Comparison of ENCODE assay signal across 8 mouse cellular contexts in genomic region chr2:170193850-170194249, GRCm38 (mm10). TPM values are rescaled to one million over a fixed set of nuclear protein-coding genes. Genes with fewer than 3 reads are reported as not detected.
DNase-seq lines count a peak whose midpoint lies in the region; ATAC-seq and TF ChIP-seq lines count a peak whose summit lies in the region.

No protein-coding gene starts in this region.

- no peaks in the 10 kb centered on the region for H3K27me3 ChIP-seq in heart, embryonic 12.5 days (replicated peaks)
- H3K27me3 ChIP-seq in heart, adult 2 months (ENCODE audit: control insufficient read depth, insufficient read depth, low read length) = no peaks in the 10 kb centered on the region
- H3K27me3 ChIP-seq in forebrain, embryonic 15.5 days = no peaks in the 10 kb centered on the region
- H3K27me3 ChIP-seq in midbrain, embryonic 10.5 days (ENCODE audit: low read depth, poor library complexity, severe bottlenecking) = peaks cover 11% of the 10 kb centered on the region; the same call in 1 of the 2 replicates

- no peak for TF ChIP-seq CTCF in heart, adult 2 months (IDR thresholded peaks at IDR 0.05)

- ATAC-seq in heart, embryonic 12.5 days (ENCODE audit: insufficient number of reproducible peaks, low FRiP score) = no peak
- no peak for ATAC-seq in forebrain, embryonic 15.5 days (replicated peaks)

- no peak overlapping the region for H3K9ac ChIP-seq in heart, embryonic 12.5 days
- no peak overlapping the region for H3K9ac ChIP-seq in heart, adult 2 months (ENCODE audit: low read depth, low read length)
- peak overlapping the region; percentile 43 for H3K9ac ChIP-seq in forebrain, embryonic 15.5 days (replicated peaks)

- intact Hi-C loops in heart, adult 2 months (cut with DNase I) = no loop called here

- no peak for DNase-seq in heart, adult 2 months
- peak; percentile 48 for DNase-seq in ES-CJ7 (ENCODE audit: low read depth, low spot score)
- DNase-seq in midbrain, embryonic 10.5 days (ENCODE audit: low spot score) = no peak
- no peak for DNase-seq in cerebellum, postnatal 4 days (ENCODE audit: low spot score in 2 of 2)
- DNase-seq in thymus, postnatal 4 days = no peak
- no peak for DNase-seq in spleen, adult 12 weeks (ENCODE audit: low spot score)

- peaks cover 14% of the 10 kb centered on the region for H3K4me1 ChIP-seq in heart, embryonic 12.5 days (replicated peaks)
- H3K4me1 ChIP-seq in heart, adult 2 months (ENCODE audit: control insufficient read depth, insufficient read depth, low read length) = no peaks in the 10 kb centered on the region; the same call in 1 of the 2 replicates
- peaks cover 15% of the 10 kb centered on the region for H3K4me1 ChIP-seq in forebrain, embryonic 15.5 days
- H3K4me1 ChIP-seq in midbrain, embryonic 10.5 days = peaks cover 24% of the 10 kb centered on the region

- peak overlapping the region; percentile 63 for H3K4me2 ChIP-seq in heart, embryonic 12.5 days
- peak overlapping the region; percentile 42 for H3K4me2 ChIP-seq in forebrain, embryonic 15.5 days (replicated peaks)

- no peak for TF ChIP-seq POLR2A in heart, adult 2 months (IDR thresholded peaks at IDR 0.05; ENCODE audit: insufficient read depth, low read depth, low read length)

- no peaks in the 10 kb centered on the region for H3K9me3 ChIP-seq in heart, embryonic 12.5 days (replicated peaks)
- no peaks in the 10 kb centered on the region for H3K9me3 ChIP-seq in forebrain, embryonic 15.5 days
- H3K9me3 ChIP-seq in midbrain, embryonic 10.5 days (replicated peaks) = 0 out of 2 replicates have a peak, but pooled peaks cover 4% of the 10 kb centered on the region

- H3K27ac ChIP-seq in heart, embryonic 12.5 days (ENCODE audit: poor library complexity, severe bottlenecking) = no peak overlapping the region
- H3K27ac ChIP-seq in heart, adult 2 months = no peak overlapping the region; the same call in 1 of the 2 replicates
- H3K27ac ChIP-seq in forebrain, embryonic 15.5 days (replicated peaks) = peak overlapping the region; percentile 85
- peak overlapping the region; percentile 85 for H3K27ac ChIP-seq in midbrain, embryonic 10.5 days (replicated peaks)

- H3K79me2 ChIP-seq in heart, adult 2 months (replicated peaks; ENCODE audit: control insufficient read depth, insufficient read depth, low read length) = no peaks in the 10 kb centered on the region

- no peak overlapping the region for H3K4me3 ChIP-seq in heart, embryonic 12.5 days
- no peak overlapping the region for H3K4me3 ChIP-seq in heart, adult 2 months
- H3K4me3 ChIP-seq in forebrain, embryonic 15.5 days = peak overlapping the region; percentile 31
- H3K4me3 ChIP-seq in midbrain, embryonic 10.5 days = peak overlapping the region; percentile 48

- no peaks in the 10 kb centered on the region for H3K36me3 ChIP-seq in heart, embryonic 12.5 days
- no peaks in the 10 kb centered on the region for H3K36me3 ChIP-seq in heart, adult 2 months (ENCODE audit: control insufficient read depth, insufficient read depth, low read length)
- no peaks in the 10 kb centered on the region for H3K36me3 ChIP-seq in forebrain, embryonic 15.5 days
- no peaks in the 10 kb centered on the region for H3K36me3 ChIP-seq in midbrain, embryonic 10.5 days

- 43% methylated on average over 6 of the region's 6 CpGs for WGBS in heart, embryonic 12.5 days
- WGBS in heart, adult 2 months = 47% methylated on average over 6 of the region's 6 CpGs
- 8% methylated on average over 6 of the region's 6 CpGs for WGBS in forebrain, embryonic 15.5 days
- 24% methylated on average over 6 of the region's 6 CpGs for WGBS in midbrain, embryonic 10.5 days

- no peak for TF ChIP-seq EP300 in heart, adult 2 months (IDR thresholded peaks at IDR 0.05; ENCODE audit: insufficient read depth, low read depth, low read length)

RNA-seq across cellular contexts. Expression of gene Zfp217, which starts 45.9 kb away (rescaled TPM):
- 3.5 and 3.7 TPM in 2 replicates for polyA plus RNA-seq in heart, embryonic 12.5 days (2016; fragmentation: Nextera tagmentation; extraction: Ambion mirVana)
- 1 to 10 TPM; 8.9 to 9.4 TPM for total RNA-seq in heart, adult 2 months (2021)
- polyA plus RNA-seq in heart, adult 2 months (2012; rRNA removed) = 5.2 and 9.7 TPM in 2 replicates
- polyA plus RNA-seq in forebrain, embryonic 15.5 days (2015; fragmentation: Nextera tagmentation; extraction: Ambion mirVana) = 1.4 and 1.9 TPM in 2 replicates
- polyA plus RNA-seq in midbrain, embryonic 10.5 days (2016; fragmentation: Nextera tagmentation; extraction: Ambion mirVana) = 2.8 and 2.9 TPM in 2 replicates

Comparison
In these comparisons a context has a peak if more than half of its experiments do, and no peak if none do; other contexts are left out.
1. H3K27ac ChIP-seq: peak in forebrain, embryonic 15.5 days (single experiment) and midbrain, embryonic 10.5 days (single experiment); none in heart, embryonic 12.5 days (single experiment) and heart, adult 2 months (single experiment).
2. H3K4me3 ChIP-seq: peak in forebrain, embryonic 15.5 days (single experiment) and midbrain, embryonic 10.5 days (single experiment); none in heart, embryonic 12.5 days (single experiment) and heart, adult 2 months (single experiment).